Mouse (Mus musculus) skeletal muscle tissue, adult 2 months (tissue): ENCODE measurements around the gene Serpine2.

ENCODE experiments used
- DNase-seq: peaks from one replicate; pipeline ENCODE4 v3.0.0-alpha.2; 2012; ENCODE audit warnings: low read depth, low spot score

Gene Serpine2

GRCm38 (mm10) chr1:79757161-79757560 is 103.8 kb downstream of the Serpine2 start:
- DNase-seq = no peak

GRCm38 (mm10) chr1:79756417-79756816 is 104.6 kb downstream of the Serpine2 start:
- DNase-seq = peak; percentile 52

DNA sequence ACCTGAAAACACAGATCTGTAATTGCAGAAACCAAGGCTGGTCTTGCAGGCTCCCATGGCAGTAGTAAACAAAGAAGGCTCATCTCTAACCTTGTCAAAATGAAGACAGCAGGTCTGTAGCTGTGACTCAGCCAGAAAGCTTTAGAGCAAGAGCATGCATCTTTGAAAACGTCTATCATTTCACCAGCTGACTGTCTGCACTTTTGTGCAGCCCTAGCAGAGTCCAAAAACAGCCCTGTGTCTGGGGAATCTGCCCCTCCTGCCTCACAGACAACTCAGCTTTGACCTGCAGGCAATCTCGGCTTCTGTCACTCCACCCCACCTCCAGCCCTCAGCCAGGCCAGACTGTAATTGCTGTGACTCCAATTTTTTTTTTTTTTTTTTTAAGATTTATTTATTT is 105.6 kb downstream of the Serpine2 start:
- DNase-seq = peak; percentile 54

DNA sequence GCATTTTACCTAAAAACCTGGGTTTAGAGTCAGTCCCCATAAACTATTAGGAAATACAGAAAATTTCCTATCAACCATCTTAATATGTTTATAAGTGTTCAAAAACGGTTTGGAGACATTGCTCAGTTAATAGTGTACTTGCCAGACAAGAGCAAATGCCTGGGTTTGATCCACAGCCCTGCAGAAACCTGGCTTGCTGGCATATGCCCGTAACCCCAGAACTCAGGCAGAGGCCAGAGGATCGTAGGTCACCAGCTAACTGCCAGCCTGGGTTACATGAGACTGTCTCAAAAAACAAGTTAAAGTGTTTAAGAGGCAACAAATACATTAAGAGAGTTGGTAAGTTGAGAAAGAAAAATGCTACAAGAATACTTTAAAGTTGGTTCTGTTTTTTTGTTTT is 106.0 kb downstream of the Serpine2 start:
- peak; percentile 32 for DNase-seq

- no peak for DNase-seq
Observed at GRCm38 (mm10) chr1:79753456-79753855, 107.5 kb downstream of the Serpine2 start.

DNA sequence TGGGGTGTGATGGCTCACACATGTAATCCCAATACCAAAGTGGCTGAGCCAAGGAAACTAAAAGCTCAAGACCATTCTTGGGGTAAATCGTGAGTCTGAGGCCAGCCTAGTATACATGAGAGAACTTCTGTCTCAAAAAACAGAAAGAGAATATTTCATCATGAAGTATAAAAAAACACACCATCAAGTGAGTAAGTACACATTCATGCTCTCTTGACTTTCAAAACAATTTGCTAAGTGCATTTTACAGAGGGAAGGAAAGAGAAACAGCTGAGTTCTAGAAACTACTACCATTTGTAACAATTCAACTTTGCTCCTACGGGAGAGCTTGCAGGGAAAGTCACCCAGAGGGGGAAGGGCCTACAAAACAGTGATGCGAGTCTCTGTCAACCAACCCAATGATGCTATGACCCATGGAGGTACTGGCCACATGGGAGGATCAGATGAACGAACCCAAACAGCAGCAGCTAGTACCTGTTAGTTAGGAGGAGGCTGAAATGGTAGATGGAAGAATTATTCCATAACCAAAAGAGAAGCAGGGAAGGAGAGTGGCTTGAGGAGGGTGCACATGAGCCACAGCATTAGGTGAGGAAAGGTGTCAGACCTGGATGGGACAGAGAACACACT is 108.2 kb downstream of the Serpine2 start:
- DNase-seq = no peak

DNA sequence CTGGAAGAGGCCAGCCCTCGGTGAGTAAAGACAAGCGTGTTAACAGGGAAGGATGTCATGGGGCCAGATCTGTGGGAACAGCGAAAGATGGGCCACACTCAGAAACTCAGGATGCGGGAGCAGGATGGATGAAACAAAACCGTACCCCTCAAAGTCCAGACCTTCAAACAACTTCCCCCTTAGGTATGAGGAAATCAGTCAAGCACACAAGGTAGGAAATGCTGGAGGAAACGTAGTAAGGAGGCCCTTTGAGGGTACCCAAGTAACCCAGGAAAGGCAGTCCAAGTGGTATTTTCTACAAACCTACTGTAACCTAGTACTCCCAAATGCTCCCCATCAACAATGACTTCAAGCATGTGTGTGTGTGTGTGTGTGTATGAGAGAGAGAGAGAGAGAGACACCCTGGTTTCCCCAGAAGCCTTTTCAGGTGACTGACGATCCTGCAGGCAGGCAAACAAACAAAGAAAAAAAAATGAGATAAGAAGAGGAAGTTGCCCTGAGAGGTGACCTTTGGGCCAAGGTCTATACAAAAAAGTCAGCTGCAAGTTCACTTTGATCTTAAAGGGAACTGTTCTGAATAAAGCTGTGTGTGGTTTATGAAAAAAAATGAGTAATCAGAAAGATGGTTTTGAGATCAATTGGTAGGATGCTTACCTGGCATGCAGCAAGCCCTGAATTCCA is 108.8 kb downstream of the Serpine2 start:
- no peak for DNase-seq

DNA sequence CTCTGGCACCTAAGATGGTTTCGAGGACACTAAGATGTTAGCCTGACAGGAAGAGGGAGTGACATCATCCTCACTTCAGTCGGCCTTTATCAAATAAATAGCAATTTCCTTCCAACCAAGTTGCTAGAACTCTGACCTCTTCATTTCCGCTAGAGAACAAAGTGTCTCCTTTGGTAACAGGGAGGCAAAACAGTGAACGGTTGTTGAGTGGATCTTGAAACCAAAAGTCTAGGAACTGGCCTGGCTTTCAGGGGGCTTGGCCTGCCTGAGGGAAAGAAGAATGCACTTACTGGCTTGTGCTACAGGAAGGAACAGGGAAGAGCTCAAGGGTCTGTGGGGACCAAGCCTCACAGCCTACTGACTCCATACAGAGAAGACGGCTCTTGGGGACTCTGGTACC is 109.8 kb downstream of the Serpine2 start:
- DNase-seq = peak; percentile 23

- DNase-seq = peak; percentile 86
Observed at GRCm38 (mm10) chr1:79746056-79746455, 114.9 kb downstream of the Serpine2 start.
